Mouse (Mus musculus) midbrain, embryonic 12.5 days (tissue): ENCODE results near the gene Fut1. TPM values are rescaled to one million over a fixed set of nuclear protein-coding genes. Genes with fewer than 3 reads are reported as not detected.
A peak's percentile ranks its signal among the peaks of the same experiment; 100 is the strongest.

Source experiments
- ATAC-seq: fragments of 200-750 bp; cut with Nextera tagmentation; 2 replicates; pipeline ENCODE4 v1.8.0; 2017; ENCODE audit warnings: low read depth, moderate TSS enrichment, moderate library complexity; ENCODE audit not compliant: low FRiP score
- H3K27ac ChIP-seq: fragments of 300-500 bp; sonication (generic); replicated peaks from 2 replicates; pipeline ENCODE4 v1.5.1; 2016; ENCODE audit warnings: mild to moderate bottlenecking
- H3K27me3 ChIP-seq: fragments of 300-500 bp; sonication (generic); 2 replicates; pipeline ENCODE4 v1.6.1; 2016; ENCODE audit warnings: mild to moderate bottlenecking
- H3K36me3 ChIP-seq: fragments of 300-500 bp; sonication (generic); 2 replicates; pipeline ENCODE4 v1.6.1; 2016
- H3K4me1 ChIP-seq: fragments of 300-500 bp; sonication (generic); 2 replicates; pipeline ENCODE4 v1.6.1; 2016
- H3K4me2 ChIP-seq: fragments of 300-500 bp; sonication (generic); replicated peaks from 2 replicates; pipeline ENCODE4 v1.6.1; 2016; ENCODE audit warnings: mild to moderate bottlenecking, moderate library complexity
- H3K4me3 ChIP-seq: fragments of 300-500 bp; sonication (generic); 2 replicates; pipeline ENCODE4 v1.5.1; 2016; ENCODE audit warnings: mild to moderate bottlenecking
- H3K9ac ChIP-seq: fragments of 300-500 bp; sonication (generic); replicated peaks from 2 replicates; pipeline ENCODE4 v1.6.1; 2016; ENCODE audit warnings: mild to moderate bottlenecking, moderate library complexity
- H3K9me3 ChIP-seq: fragments of 300-500 bp; sonication (generic); 2 replicates; pipeline ENCODE4 v1.6.1; 2016; ENCODE audit warnings: mild to moderate bottlenecking
- whole genome bisulfite sequencing: fragments of 180-500 bp; shearing (Covaris S2); methylation state at CpG from one replicate; pipeline ENCODE4 v1.1.7; 2016; 5-methylcytosine and 5-hydroxymethylcytosine counted together
- polyA plus RNA-seq: library from polyadenylated mRNA; unstranded; fragments of >200 nt; fragmentation: Nextera tagmentation; extraction: Ambion mirVana; gene quantifications from 2 replicates; pipeline ENCODE4 v1.2.1, GENCODE M21; 2016

Gene Fut1
- polyA plus RNA-seq, 1 experiment from 2014 or later = not detected

DNA sequence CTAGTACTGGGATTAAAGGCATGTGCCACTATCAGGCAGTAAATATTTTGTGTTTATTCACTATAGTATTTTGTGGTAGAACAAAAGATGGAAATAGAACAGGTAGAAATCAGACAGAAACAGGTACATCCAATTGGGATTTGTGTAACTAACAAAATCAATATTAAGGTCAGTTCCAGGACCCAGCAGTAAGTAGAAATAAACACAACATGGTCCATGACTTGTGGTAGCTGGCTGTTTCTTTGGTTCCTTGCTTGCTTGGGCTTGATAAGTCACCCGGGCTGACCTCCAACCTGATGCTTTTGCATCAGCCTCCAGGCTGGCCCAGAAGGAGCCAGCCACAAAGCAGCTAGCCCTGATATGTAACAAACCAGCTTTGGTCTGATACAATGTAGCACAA lies 7.6 kb upstream of the Fut1 start:
- Histone ChIP-seq H3K27ac (no peak overlapping the region), H3K4me2 (no peak overlapping the region), H3K9me3 (no peaks in the 10 kb centered on the region), H3K9ac (no peak overlapping the region), H3K4me1 (no peaks in the 10 kb centered on the region), H3K27me3 (no peaks in the 10 kb centered on the region), H3K36me3 (no peaks in the 10 kb centered on the region), H3K4me3 (no peak overlapping the region)
- WGBS = 88% methylated on average over 1 of the region's 1 CpGs
- no peak for ATAC-seq

DNA sequence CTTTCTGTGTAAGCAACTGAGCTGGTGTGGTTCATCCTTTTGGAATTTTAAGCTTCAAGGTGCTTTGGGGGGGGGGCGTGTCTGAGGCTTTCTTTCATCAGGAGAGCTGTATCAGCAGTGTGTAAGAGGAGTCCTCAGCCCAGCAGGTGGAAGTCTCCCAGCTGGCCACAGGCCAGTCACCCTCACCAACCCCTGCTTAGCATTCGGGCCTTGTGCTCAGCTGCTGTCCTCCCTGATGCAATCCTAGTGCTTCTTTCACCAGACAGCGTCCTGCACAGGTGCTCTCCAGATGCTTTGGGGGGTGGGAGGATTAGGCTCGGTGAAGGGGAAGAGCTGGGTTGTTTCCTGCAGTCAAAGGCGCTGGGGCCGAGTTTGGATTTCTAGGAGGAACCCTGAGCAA lies 812 bp upstream of the Fut1 start:
- Histone ChIP-seq H3K36me3 (no peaks in the 10 kb centered on the region), H3K27ac (no peak overlapping the region), H3K4me1 (no peaks in the 10 kb centered on the region; the same call in 1 of the 2 replicates), H3K4me2 (no peak overlapping the region), H3K9me3 (no peaks in the 10 kb centered on the region), H3K27me3 (peaks cover 46% of the 10 kb centered on the region), H3K9ac (no peak overlapping the region), H3K4me3 (no peak overlapping the region)
- 19% methylated on average over 6 of the region's 6 CpGs for WGBS
- no peak for ATAC-seq

DNA sequence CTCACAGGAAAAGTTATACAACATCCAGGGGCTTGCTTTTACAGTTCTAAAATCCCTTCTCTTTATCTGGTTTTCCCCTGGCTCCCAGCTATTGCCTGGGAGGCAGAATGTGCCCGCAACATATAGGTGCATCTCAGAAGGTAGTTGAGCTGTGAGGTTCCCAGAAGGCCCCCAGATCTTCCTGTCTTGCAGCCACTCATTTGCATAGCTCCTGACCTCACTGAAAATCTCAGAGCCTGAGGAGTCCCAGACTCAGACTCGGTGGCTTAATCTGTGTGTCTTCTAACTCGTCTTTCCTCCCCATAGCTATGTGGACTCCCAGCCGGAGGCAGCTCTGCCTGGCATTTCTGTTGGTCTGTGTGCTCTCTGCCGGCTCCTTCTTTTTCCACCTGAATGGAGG lies 1.2 kb downstream of the Fut1 start:
- ATAC-seq = no peak
- Histone ChIP-seq H3K27ac (no peak overlapping the region), H3K9me3 (no peaks in the 10 kb centered on the region), H3K4me2 (no peak overlapping the region), H3K9ac (no peak overlapping the region), H3K36me3 (no peaks in the 10 kb centered on the region), H3K4me3 (no peak overlapping the region), H3K4me1 (no peaks in the 10 kb centered on the region; the same call in 1 of the 2 replicates), H3K27me3 (peaks cover 46% of the 10 kb centered on the region)
- WGBS = 81% methylated on average over 5 of the region's 5 CpGs

DNA sequence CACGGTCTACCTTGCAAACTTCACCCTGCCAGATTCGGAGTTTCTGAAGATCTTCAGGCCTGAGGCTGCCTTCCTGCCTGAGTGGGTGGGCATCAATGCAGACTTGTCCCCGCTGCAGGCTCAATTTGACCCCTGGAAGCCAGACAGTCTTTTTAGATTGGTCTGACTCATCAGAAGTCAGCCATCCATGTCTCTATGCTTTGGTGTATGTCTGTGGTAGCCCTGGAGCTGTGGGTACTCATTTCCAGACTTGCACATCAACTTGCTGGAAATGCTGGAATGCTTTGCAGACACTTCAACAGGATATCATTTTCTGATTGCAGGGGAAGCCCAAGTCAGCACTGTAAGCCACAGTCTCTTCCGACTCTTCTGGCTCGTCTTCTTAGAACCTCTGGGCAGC lies 2.5 kb downstream of the Fut1 start:
- Histone ChIP-seq H3K27me3 (peaks cover 46% of the 10 kb centered on the region), H3K4me2 (no peak overlapping the region)
- 96% methylated on average over 5 of the region's 5 CpGs for WGBS

DNA sequence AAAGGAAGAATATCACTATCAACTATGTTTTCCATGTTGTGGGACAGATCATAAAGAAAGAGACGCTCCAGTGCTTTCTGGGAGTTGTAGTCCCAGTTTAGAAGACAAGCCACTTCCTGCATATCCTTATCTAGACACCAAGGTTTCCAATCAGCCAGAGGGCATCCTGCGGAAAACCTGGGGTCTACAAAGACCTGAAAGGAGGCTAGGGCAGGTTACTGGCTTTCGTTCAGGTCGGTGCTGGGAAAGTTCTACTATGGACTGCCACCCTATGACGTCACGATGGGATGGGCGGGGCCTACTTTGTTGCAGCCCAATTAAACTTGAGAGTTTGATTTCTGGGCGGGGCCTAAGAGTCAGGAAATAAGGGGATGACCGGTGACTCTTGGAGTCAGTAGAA lies 4.4 kb downstream of the Fut1 start, which contains the start of gene Izumo1:
Gene Izumo1, plus strand, starts transcription at position 369 of the 400 bp plus-strand sequence.
- Histone ChIP-seq H3K36me3 (no peaks in the 10 kb centered on the region), H3K9ac (no peak within 1 kb of the TSS), H3K27ac (no peak within 1 kb of the TSS), H3K4me3 (no peak within 1 kb of the TSS), H3K27me3 (peaks cover 34% of the 10 kb centered on the region), H3K9me3 (no peaks in the 10 kb centered on the region), H3K4me2 (no peak within 1 kb of the TSS), H3K4me1 (no peaks in the 10 kb centered on the region)
- no peak for ATAC-seq
- WGBS = 37% methylated on average over 9 of the region's 9 CpGs

More for the DNA sequence above, 2.5 kb downstream of the Fut1 start:
- no peak overlapping the region for H3K9ac ChIP-seq
- no peak overlapping the region for H3K27ac ChIP-seq
- H3K9me3 ChIP-seq = no peaks in the 10 kb centered on the region
- no peaks in the 10 kb centered on the region; the same call in 1 of the 2 replicates for H3K4me1 ChIP-seq
- no peaks in the 10 kb centered on the region for H3K36me3 ChIP-seq
- ATAC-seq = no peak
- no peak overlapping the region for H3K4me3 ChIP-seq

DNA sequence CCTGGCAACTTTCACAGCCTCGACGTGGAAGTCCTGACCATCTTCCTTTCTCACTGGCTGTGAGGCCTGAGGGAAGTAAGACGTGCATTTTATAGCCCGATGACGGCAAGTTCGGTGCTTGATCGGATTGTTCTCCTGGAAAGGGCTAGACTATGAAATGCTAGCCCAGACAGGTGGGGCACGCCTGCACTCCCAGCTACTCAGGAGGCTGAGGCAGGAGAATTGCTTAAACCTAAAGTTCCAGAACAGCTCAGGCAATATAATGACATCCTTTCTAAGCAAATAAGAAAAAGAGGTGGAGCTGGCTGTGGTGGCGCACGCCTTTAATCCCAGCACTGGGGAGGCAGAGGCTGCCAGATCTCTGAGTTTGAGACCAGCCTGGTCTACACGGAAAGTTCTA lies 6.4 kb downstream of the Fut1 start:
- H3K27ac ChIP-seq = no peak overlapping the region
- peaks cover 36% of the 10 kb centered on the region for H3K27me3 ChIP-seq
- H3K9me3 ChIP-seq = no peaks in the 10 kb centered on the region
- 94% methylated on average over 11 of the region's 11 CpGs for WGBS
- H3K36me3 ChIP-seq = no peaks in the 10 kb centered on the region
- no peak overlapping the region for H3K4me3 ChIP-seq
- H3K4me1 ChIP-seq = 0 out of 2 replicates have a peak, but pooled peaks cover 4% of the 10 kb centered on the region
- no peak for ATAC-seq
- H3K9ac ChIP-seq = no peak overlapping the region
- no peak overlapping the region for H3K4me2 ChIP-seq

DNA sequence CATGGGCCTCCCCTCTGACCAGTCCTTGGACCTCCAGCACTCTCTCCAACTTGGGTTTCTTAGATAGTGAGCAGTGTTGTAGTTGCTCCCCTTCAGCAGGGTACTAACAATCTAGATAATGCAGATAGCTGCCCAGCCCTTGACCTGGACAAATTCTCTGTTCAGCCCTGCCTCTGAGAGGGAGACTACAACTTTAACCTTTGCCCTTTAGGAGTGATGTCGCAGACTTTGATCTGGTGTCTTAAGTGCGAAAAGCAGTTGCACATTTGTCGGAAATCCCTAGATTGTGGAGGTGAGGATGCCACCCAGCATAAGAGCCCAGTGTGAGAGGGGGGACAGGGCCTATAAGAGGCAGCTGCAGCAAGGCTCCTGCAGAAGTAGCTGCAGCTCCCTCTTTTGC lies 7.6 kb downstream of the Fut1 start:
- no peaks in the 10 kb centered on the region for H3K9me3 ChIP-seq
- H3K9ac ChIP-seq = no peak overlapping the region
- ATAC-seq = no peak
- H3K4me3 ChIP-seq = no peak overlapping the region
- H3K4me1 ChIP-seq = 0 out of 2 replicates have a peak, but pooled peaks cover 7% of the 10 kb centered on the region
- H3K36me3 ChIP-seq = no peaks in the 10 kb centered on the region
- 86% methylated on average over 3 of the region's 3 CpGs for WGBS
- no peak overlapping the region for H3K4me2 ChIP-seq
- no peak overlapping the region for H3K27ac ChIP-seq
- H3K27me3 ChIP-seq = peaks cover 36% of the 10 kb centered on the region

DNA sequence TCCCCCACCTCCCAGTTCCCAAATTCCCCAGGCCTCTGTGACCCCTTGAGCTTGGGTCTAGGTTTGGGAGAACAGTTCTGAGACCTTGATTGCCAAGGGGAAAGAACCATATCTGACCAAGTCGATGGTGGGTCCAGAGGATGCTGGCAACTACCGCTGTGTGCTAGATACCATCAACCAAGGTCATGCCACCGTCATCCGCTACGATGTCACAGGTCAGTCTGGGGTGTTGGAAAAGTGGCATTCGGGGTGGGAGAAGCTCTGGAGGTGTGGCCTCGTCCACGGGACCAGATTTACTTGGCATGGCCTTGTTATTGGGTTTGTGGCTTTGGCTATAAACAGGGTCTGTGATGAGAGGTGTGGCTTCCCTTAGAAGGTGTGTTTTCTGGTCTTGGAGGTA lies 8.4 kb downstream of the Fut1 start:
- Histone ChIP-seq H3K4me3 (no peak overlapping the region), H3K9ac (no peak overlapping the region), H3K4me2 (no peak overlapping the region), H3K4me1 (0 out of 2 replicates have a peak, but pooled peaks cover 7% of the 10 kb centered on the region), H3K27ac (no peak overlapping the region), H3K36me3 (no peaks in the 10 kb centered on the region), H3K9me3 (no peaks in the 10 kb centered on the region), H3K27me3 (peaks cover 43% of the 10 kb centered on the region)
- 88% methylated on average over 8 of the region's 8 CpGs for WGBS
- no peak for ATAC-seq

DNA sequence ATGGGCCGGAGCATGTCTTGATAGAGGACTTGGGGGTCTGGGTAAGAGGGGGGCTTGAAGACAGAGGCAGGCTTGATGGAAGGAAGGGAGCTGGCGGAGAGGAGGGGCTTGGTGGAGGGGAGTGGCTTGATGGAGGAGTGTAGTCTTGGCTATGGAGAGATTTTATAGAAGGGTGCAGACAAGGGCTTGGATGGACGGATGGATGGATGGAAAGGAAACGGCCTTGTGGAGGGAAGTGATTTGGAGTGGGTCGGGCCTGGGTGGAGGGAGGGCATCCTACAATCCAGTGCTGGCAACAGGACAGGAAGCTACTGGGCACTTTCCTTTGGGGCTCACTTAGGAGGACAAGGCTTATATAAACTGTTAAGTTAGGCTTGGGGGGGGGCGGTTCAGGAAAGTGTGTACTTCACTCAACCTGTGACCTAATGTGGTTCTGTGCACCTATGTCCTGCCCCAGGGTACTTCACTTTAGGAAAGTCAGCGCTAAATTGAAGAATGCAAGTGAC lies 9.5 kb downstream of the Fut1 start:
- no peaks in the 10 kb centered on the region for H3K36me3 ChIP-seq
- ATAC-seq = no peak
- H3K27ac ChIP-seq = no peak overlapping the region
- H3K9ac ChIP-seq = no peak overlapping the region
- no peak overlapping the region for H3K4me3 ChIP-seq
- no peaks in the 10 kb centered on the region for H3K9me3 ChIP-seq
- no peak overlapping the region for H3K4me2 ChIP-seq
- 0 out of 2 replicates have a peak, but pooled peaks cover 7% of the 10 kb centered on the region for H3K4me1 ChIP-seq
- H3K27me3 ChIP-seq = peaks cover 53% of the 10 kb centered on the region
- WGBS = 92% methylated on average over 7 of the region's 7 CpGs

DNA sequence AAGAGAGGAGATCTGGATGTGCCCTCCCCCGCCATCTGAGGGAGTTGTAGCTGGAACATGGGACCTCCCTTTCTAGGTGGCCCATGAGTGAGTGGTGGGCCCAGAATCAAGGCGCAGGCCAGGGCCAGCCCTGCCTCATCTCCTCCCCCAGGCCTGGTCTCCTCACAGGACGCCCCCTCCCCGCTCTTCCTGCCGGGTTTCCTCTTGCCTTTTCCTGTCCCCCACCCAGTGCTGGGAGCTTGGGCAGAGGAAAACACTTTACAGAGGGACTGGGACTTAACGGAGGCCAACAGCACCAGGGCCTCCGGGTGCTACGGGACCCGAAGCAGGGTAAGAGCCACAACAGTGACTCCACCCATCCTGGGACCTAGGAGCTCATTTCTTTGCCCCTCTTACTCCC lies 10.2 kb downstream of the Fut1 start, which contains the start of gene Rasip1:
Gene Rasip1, plus strand, starts transcription at position 228 of the 400 bp plus-strand sequence.
- Histone ChIP-seq H3K4me3 (peak within 1 kb of the TSS; percentile 54), H3K27ac (peak within 1 kb of the TSS; percentile 69), H3K27me3 (peaks cover 59% of the 10 kb centered on the region), H3K9ac (peak within 1 kb of the TSS; percentile 67), H3K4me1 (0 out of 2 replicates have a peak, but pooled peaks cover 7% of the 10 kb centered on the region), H3K36me3 (no peaks in the 10 kb centered on the region), H3K9me3 (no peaks in the 10 kb centered on the region), H3K4me2 (peak within 1 kb of the TSS; percentile 78)
- ATAC-seq = no peak
- WGBS = 86% methylated on average over 9 of the region's 9 CpGs

DNA sequence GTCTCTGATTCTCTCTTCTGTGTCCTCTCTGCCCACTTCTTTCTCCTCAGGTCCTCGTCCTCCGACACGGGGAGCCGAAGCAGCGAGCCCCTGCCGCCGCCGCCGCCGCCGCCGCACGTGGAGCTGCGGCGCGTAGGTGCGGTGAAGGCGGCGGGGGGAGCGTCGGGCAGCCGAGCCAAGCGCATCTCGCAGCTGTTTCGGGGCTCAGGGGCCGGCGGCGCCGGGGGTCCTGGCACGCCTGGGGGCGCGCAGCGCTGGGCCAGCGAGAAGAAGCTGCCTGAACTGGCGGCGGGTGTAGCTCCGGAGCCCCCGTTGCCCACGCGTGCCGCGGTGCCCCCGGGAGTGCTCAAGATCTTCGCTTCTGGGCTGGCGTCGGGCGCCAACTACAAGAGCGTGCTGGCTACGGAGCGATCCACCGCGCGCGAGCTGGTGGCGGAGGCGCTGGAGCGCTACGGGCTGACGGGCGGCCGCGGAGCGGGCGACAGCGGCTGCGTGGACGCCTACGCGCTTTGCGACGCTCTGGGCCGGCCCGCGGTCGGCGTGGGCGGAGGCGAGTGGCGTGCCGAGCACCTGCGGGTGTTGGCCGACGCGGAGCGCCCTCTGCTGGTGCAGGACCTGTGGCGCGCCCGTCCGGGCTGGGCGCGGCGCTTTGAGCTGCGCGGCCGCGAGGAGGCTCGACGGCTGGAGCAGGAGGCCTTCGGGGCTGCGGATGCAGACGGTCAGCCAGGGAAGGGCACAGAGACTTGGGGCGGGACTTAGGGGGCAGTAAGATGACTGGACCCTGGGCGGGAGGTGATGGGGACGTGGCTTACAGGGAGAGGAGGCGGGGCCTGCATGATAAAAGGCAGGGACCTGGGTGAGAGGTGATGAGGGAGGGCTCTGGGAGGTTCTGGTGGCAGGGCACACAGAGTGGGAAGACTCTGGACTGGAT lies 11.5 kb downstream of the Fut1 start:
- no peaks in the 10 kb centered on the region for H3K9me3 ChIP-seq
- peaks cover 12% of the 10 kb centered on the region; the same call in 1 of the 2 replicates for H3K4me1 ChIP-seq
- WGBS = under 1% methylated on average over 97 of the region's 105 CpGs
- H3K27me3 ChIP-seq = peaks cover 73% of the 10 kb centered on the region
- ATAC-seq = peak; percentile 75
- peak overlapping the region; percentile 69 for H3K27ac ChIP-seq
- H3K4me2 ChIP-seq = peak overlapping the region; percentile 78
- H3K36me3 ChIP-seq = no peaks in the 10 kb centered on the region
- H3K4me3 ChIP-seq = peak overlapping the region; percentile 54
- H3K9ac ChIP-seq = peak overlapping the region; percentile 67
